Mouse (Mus musculus): ENCODE results near the gene Pitpnm1.
A peak's percentile ranks its signal among the peaks of the same experiment; 100 is the strongest.
"Not testable (repeated sequence)": the region's sequence is repeated elsewhere in the genome, so short reads cannot be mapped to it uniquely, and the experiment has no call there.

The Pitpnm1 gene

DNA sequence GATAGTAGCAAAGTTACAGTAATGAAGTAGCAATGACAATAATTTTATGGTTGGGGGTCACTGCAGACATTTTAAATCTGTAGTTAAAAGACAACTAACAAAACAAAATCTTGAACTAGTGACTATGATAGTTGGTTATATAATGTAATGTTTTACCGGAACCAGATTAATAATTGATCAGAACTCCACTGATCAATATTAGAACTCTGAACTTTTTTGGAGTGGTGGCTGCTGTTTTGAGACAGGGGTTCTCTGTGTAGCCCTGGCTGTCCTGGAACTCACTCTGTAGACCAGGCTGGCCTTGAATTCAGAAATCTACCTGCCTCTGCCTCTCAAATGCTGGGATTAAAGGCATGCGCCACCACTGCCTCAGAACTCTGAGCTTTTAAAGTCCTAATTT lies 31.6 kb upstream of the Pitpnm1 start:
- not testable (repeated sequence) for DNase-seq (ENCODE audit: low read depth in 2 of 2, low spot score in 2 of 2)

DNA sequence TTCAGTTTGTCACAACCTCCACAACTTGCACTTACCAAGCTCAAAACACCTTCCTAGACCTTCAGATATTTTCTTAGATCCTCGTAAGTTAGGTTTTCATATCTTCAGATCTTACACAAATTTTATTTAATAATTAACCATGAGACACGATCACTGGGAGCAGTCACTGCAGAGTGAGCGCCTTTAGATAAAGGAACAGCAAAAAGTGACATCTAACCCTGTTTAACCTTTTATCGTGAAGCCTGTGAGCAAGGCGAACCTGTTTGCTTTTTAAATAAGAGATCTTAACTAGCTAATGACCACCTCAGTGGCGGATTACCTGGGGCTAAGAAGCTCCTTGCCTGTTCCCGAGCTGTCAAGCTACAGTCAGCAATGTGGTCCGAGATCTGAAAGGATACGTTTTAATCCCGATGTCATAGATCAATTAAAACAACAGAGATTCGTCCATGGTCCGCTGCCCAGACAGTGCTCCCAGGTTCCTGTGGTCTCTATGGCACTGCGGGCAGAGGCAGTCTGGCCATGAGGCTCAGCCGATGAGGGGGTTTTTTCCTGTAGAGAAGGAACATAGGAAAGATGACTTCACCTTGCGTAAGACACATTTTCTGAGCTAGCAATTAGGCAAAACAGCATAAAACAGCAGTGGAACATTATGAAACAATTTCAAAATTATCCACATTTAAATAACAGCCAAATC lies 30.9 kb upstream of the Pitpnm1 start:
- DNase-seq (ENCODE audit: low read depth in 2 of 2, low spot score in 2 of 2): no peak

DNA sequence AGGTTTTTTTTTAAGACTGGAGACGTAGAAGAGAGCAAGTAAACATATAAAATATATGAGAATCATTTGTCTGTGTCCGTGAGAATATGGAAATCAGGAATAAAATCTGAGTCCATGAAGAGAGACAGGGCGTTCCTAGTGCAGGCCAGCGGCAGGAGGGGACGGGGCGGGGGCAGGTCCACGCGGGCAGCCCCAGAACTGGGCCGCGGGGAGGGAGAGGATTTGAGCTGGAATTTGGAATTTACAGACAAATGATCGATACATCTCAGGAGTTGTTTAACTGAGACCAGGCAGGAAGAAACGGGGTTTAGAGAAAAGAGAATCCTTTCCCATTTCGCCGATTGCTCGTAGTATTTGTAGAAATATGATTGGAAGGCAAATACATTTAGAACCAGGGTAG lies 29.5 kb upstream of the Pitpnm1 start:
- DNase-seq (ENCODE audit: low read depth in 2 of 2, low spot score in 2 of 2): no peak

DNA sequence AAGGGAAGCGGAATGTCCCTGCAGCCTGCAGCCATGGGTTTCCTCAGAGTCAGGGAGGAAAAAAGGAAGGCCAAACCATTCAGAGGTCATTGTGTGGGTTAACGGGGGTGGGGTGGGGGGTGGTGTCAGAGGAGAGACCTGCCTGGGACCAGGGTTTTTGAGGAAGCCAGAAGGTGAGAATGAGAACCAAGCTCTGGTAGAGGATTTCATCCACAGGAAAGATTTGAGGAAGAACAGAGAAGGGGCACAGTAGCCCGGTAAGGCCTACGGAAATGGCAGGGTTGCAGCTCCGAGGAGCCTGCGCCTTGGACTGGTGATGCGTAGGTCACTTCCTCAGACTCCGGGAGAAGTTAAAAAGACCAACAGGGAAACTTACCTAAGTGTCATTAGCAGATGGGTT lies 29.0 kb upstream of the Pitpnm1 start:
- DNase-seq (ENCODE audit: low read depth in 2 of 2, low spot score in 2 of 2): no peak

DNA sequence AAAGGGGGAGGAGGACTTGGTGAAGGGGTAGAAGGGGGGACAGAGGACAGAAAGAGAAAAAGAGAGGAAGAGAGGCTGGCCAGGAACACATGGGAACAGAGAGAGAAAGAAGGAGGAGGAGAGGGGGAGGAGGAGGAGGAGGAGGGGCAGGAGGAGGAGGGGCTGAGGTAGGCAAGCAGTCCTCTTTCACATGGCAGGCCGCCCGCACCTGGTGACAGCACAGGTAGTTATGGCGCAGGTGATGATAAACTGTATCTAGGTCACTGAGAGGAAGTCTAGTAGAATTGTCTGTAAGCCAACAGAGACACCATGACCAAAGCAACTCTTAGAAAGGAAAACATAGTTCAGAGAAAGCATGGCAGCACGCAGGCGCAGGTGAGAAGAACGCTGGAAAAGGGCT lies 28.4 kb upstream of the Pitpnm1 start:
- DNase-seq (ENCODE audit: low read depth in 2 of 2, low spot score in 2 of 2): no peak

DNA sequence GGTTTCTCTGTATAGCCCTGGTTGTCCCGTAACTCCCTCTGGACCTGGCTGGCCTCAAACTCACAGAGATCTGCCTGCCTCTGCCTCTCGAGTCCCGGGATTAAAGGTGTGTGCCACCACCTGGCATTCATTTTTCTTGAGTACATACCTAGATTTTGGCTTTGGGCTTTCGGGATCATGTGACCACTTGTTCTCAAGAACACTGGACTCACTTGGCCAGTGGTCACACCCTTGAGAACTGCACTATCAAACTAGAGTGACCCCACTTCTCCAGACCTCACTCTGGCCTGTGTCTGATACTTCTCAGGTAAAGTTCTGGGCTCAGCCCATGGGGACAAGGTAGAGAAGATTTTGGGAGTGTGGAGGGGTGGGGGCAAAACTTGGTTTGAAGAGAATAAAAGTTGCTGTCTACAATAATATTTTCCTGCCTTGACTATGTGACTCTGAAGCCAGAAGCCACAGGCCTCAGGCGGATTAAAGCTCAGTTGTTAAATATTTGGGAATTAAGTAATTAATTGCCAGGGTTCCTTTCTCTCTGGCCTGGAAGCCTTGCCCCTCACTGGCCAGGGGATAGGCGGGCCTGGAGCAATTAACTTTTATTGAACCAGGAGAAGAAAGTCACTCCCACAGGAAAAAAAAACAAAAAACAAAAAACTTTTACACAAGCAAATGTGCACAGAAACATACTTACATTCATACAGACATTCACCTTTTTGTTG lies 26.9 kb upstream of the Pitpnm1 start:
- no peak for DNase-seq (ENCODE audit: low read depth in 2 of 2, low spot score in 2 of 2)

DNA sequence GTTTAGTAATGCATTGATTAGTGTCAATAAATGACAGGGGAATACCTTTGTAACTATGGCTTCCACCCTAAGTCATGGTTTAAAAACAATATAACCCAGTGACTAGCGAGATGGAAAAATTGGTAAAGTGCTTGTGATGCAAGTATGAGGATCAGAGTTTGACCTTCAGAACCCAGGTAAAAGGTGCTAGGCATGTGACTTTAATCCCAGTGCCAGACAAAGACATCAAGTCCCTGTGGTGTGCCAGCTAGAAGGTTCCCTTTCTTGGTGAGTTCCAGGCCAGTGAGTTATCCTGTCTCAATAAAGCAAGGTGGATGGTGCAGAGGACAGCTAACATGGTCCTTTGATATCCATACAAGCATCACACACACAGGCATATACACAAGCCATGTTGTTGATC lies 24.3 kb upstream of the Pitpnm1 start:
- no peak for DNase-seq (ENCODE audit: low read depth in 2 of 2, low spot score in 2 of 2)

DNA sequence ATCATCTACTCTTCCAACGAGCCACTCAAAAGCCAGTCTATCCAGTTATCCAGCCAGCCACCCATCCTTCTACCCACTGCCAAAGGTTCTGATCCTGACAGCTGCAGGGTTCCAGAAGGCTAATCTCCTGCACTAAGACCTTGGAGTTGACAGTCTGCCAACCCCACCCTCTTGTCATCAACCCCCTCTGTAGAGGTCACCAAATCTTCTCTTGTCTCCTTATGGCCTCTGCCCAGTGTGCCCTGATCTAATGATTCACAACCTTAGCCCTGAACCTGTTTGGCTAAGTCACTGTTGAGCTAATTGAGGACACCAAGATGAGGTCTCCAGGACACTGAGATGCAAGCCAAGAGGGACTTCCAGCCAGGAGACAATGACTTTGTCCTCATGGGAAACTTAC lies 20.2 kb upstream of the Pitpnm1 start:
- no peak for DNase-seq (ENCODE audit: low read depth in 2 of 2, low spot score in 2 of 2)

DNA sequence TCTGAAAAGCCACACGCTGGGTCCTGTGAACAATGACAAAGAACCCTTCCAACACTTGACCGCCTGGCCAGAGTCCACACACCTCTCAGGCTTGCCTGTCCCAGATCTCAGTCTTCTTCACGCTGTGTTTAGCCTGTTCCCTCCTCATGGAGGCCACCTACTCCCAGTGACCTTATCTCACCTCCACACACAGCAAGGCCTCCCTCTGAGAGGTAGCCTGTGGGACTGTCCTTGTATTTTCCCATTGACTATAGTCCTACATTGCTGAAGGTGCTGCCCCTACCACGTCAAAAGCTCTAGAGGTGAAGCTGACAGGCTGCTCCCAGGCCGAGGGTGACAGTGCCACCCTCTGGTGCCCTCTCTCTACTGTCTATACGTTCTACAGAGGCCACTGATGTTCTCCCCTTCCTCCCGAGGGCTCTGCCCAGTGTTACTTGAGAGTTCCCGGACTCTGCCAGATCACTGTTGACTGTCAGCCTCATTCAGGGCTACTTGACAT lies 19.2 kb upstream of the Pitpnm1 start:
- no peak for DNase-seq (ENCODE audit: low read depth in 2 of 2, low spot score in 2 of 2)

DNA sequence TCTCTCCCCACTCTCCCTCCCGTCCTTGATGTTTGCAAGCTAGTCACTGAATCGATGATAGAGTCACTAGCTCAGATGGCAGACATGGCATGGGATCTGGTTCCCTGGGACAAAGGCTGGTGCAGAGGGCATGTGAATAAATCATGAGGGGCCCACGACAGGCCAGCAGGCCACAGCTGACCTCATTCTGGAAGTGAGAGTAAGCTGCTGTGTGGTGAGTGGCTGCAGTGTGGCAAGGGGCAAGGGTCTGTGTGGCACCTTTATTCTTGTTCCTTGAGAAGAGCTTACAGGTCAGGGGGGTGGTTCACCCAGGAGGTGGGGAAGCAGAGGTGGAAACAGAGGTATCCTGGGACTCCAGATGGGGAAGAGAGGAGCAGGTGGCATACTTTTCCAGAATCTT lies 18.4 kb upstream of the Pitpnm1 start, which contains the start of gene Cabp2:
Gene Cabp2, plus strand, starts transcription at position 185 of the 400 bp plus-strand sequence.
- no peak for DNase-seq (ENCODE audit: low read depth in 2 of 2, low spot score in 2 of 2)

DNA sequence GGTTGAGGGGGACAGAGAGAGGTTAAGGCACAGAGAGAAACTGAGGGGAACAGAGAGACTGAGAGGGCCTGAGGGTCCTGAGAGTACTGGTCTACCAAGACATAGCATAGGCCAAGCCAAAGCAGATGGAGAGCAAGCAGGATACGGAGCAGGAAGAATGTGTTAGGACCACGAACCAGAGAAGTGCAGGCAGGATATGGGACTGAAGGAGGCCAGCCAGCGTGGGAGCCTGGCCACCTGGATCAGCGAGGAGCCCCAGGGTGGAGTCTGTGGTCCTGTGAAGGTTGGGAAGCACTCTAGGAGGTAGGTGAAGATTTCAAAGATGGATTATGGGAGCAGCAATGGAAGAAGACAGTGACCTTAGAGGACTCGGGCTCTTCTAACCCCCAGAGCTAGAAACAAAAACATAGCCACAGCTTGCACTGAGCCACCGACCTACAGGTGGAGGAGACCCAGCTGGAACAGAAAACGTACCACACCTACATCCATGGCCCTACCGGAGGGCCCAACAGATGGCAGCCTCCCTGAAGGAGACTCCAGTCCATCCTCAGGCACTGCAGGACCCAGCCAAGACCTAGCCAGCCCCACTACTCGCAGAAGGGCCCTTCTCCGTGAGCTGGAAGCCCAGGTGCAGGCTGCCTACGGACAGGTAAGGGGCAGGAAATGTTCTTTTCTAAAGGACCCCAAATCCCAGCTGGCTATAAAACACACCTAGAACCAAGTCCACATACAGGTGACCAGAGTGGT lies 17.4 kb upstream of the Pitpnm1 start:
- DNase-seq (ENCODE audit: low read depth in 2 of 2, low spot score in 2 of 2): no peak

DNA sequence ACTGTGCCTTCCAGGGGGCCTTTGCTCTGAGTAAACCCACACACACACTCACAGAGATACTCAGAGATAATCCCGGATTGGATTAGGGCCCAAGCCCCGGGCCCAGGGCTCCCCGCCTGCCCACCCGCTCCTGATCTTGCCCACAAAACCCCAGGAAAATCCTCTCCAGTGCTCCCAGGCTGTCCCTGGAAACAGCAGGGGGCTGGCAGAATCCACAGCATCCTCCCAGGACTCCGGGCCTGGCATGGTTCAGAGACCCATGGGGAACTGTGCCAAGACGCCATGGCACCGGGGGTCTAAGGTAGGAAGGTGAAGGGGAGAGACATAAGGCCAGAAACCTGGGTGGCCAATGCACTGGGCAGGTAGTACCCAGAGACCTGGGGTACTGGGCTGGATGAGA lies 16.5 kb upstream of the Pitpnm1 start:
- DNase-seq (ENCODE audit: low read depth in 2 of 2, low spot score in 2 of 2): no peak

DNA sequence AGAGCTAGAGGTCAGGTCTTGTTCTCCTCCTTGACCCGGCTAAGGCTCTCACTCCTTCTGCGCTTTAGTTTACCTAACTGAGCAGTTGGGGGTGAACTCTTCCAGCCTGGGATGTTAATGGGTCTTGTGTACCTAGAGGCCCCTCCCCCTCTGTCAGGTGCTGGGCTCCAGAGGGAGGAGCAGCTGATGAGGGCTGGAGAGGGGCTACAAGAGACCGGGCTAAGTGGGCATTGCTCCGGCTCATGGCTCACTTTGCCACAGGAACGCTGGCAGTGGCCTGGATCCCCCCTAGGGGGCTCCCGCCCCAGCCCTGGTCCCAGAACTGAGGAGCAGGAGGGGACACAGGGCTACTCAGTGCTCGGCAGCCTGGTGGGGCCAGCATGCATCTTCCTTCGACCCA lies 16.0 kb upstream of the Pitpnm1 start:
- DNase-seq (ENCODE audit: low read depth in 2 of 2, low spot score in 2 of 2): no peak

DNA sequence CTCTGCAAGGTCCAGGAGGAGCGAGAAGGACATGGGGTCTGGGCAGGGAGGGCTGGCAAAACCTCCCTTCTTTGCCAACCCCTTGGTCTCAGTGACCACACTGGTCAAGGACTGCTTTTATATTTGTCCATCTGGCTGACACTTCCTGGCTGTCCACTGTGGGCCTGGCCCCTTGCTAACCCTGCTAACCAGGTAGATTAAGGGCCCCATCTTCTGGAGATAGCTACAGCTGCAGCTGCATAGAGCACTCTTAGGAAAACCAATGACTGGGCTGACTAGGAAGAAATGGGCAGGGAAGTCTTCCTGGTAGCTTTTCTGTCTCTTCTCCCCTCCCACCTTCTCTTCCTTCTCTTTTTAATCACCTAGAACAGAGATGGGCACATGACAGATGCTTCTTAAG lies 14.8 kb upstream of the Pitpnm1 start:
- no peak for DNase-seq (ENCODE audit: low read depth in 2 of 2, low spot score in 2 of 2)

DNA sequence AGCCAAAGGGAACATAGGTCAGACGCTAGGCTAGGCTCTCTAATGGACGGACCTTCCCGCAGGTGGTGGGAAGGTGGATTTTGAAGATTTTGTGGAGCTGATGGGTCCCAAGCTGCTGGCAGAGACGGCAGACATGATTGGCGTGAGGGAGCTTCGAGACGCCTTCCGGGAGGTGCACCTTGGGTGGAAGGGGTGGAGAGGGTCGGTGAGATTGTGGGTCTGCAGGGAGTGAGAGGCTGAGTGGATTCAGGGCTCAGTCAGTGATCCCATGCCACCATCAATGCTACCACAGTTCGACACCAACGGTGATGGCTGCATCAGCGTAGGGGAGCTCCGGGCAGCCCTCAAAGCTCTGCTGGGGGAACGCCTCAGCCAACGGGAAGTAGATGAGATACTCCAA lies 13.6 kb upstream of the Pitpnm1 start:
- no peak for DNase-seq (ENCODE audit: low read depth in 2 of 2, low spot score in 2 of 2)

DNA sequence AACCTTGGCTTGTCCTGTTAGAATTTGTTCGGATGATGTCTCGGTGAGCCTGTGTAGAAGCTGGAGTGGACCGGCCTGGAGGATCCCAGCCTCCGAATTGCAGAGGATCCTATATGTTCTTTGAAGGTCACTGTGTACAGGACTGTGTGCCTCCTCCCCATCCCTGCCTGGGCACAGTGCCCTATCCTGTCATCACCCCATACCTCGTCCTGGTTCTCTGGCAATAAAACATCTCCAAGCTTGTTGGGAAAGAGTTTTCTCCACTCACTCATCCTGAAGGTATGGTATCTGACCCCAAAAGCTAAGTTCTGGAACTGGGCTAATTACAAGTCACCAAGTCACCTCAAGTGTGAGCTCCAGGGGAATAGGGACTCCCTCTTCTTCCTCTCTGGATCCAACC lies 12.7 kb upstream of the Pitpnm1 start:
- DNase-seq (ENCODE audit: low read depth in 2 of 2, low spot score in 2 of 2): no peak

DNA sequence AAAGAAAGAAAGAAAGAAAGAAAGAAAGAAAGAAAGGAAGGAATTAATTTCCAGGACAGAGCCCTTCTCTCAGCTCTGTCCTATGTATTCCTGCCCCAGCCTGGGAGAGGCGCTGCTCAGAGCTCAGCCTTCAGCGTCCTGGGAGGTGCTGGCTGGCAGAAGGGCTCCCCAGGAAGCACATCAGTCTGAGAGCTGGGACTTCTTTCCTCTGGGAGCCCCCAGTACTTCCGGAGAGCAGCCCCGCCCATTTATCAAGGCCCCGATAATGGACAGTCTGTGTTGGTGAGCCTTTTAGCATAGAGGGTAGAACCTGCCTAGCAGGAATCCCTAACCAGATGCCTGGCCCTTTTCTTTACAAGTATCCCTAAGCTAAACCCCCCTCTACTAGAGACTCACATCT lies 11.7 kb upstream of the Pitpnm1 start:
- DNase-seq (ENCODE audit: low read depth in 2 of 2, low spot score in 2 of 2): no peak

DNA sequence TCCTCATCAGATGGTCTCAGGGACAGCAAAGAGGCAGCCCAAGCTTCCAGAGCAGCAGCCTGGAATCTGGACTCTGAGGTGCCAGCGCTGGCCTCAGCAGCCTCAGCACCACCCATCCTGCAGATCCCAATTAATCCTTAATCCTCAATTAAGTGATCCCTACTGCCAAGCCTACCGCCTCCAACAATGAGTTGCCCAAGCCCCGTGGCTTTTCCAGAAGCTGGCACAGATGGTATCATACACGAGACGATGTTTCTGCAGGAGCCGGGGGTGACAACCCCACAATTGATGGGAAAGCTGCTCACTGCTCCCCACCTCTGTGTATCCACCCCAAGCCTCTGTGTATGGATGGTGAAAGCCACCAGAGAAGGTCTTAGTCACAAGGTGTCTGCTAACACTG lies 10.7 kb upstream of the Pitpnm1 start:
- no peak for DNase-seq (ENCODE audit: low read depth in 2 of 2, low spot score in 2 of 2)

DNA sequence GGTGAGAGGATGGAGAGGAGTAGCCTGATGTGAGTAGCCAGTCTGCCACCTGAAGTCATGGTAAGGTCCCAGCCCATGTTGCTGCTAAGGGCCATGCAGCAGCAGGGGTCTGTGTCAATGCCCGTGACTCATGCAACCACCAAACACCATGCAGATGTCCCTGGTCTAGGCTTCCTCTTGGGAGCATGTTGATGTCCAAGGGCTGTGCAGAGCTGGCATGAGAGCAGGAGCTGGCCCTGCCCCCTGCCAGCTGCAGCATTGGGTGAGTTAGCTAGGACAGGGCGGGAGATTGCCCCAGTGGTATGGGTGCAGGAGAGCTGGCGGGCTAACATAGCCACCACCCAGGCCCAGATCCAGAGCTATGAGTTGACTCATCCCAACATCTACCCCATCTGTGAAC lies 9.4 kb upstream of the Pitpnm1 start:
- DNase-seq (ENCODE audit: low read depth in 2 of 2, low spot score in 2 of 2): no peak

DNA sequence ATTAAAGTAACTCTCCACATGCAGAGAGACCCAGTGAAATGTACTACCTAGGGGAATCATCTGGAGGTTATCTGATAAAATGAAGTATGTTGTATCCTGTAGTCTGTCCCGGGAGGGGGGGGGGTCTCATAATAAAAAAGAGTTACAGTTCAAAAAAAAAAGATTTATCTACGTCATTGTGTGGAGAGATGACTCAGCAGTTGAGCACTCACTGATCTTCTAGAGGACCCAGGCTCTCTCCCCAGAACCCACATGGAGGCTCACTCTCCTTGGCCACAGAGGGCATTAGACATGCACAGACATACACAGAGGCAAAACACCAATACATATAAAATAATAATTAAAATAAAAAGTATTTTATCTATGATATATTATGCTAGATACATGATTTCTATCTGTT lies 8.4 kb upstream of the Pitpnm1 start:
- DNase-seq (ENCODE audit: low read depth in 2 of 2, low spot score in 2 of 2): no peak

DNA sequence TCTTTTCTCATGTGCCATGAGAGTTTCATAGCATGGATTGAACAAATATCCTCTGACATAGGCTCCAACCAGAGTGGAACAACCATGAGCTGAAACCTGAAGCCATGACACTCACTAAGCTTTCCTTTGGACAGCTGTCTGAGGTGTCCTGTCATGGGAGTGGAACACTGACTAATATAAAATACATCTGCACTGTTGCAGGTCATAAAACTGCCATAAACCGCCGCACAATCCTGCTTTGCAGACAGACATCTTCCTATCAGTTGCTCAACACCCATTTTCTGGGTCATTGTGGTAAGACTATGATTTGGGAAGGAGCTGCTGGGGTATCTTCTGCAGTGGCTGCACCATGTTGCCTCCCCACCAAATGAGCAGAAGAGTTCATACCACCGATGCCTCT lies 7.0 kb upstream of the Pitpnm1 start:
- no peak for DNase-seq (ENCODE audit: low read depth in 2 of 2, low spot score in 2 of 2)

DNA sequence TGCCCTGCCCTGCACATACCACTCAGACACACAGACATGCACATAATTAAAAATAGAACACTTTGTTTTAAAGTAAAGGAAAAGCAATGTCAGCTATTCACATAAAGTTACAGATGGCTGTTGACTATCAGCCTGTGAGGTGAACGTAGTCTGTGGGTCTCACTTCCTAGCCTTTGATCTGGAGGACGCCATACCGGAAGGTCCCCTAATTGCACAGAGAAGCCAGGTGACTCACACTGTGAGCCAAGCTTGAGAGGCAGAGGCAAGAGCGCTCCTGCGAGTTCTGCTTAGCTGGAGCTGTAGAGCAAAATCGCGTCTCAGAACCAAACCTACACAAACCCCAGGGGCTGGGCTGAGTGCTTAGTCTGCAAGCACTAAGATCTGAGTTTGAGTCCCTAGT lies 6.0 kb upstream of the Pitpnm1 start:
- peak; percentile 42 to 50 for DNase-seq (ENCODE audit: low read depth in 2 of 2, low spot score in 2 of 2)

Measured in CD8-positive naive resting alpha-beta T cell, adult 2 months (primary cell).